Mouse (Mus musculus): ENCODE data around the gene Ccdc177.

The Ccdc177 gene

DNA sequence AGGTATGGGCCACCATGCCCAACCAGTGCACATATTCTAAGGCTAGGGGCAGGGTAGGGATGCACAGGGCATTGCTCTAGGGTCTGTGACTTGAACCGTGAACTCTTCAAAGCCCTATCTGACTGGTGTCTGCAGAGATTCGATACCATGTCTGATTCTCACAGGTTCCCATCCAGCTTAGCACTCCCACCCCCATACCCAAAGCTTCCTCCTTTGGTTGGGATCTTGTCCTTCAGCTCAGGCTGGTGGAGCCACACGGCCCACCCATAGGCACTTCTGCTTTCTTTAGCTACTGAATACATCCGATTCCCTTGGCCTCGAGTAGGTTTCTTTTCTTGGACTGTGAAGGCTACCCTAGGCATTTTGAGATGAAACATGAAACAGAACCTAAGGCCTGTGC, 24.5 kb upstream of the Ccdc177 start:
- in situ Hi-C loops (cut with MboI) = no loop called here

DNA sequence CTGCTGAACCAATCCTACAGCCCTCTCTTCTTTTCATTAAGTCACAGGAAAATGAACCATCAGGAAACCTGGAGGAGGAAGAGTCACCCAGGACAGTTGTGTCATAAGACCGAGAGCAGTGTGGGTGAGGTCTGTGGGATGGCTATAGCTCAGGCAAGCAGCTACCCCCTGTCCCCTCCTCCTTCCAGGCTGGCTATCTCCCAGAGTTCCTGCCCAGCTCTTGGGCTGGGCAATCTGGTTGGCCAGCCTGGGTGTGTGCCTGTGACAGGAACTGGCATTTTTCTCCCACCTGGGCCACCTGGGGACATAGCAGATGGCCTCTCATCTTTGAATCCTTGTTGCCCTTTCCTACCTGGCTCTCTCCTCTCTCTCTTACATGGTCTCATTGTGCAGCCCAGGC, 23.4 kb upstream of the Ccdc177 start:
- in situ Hi-C loops (cut with MboI) = no loop called here

DNA sequence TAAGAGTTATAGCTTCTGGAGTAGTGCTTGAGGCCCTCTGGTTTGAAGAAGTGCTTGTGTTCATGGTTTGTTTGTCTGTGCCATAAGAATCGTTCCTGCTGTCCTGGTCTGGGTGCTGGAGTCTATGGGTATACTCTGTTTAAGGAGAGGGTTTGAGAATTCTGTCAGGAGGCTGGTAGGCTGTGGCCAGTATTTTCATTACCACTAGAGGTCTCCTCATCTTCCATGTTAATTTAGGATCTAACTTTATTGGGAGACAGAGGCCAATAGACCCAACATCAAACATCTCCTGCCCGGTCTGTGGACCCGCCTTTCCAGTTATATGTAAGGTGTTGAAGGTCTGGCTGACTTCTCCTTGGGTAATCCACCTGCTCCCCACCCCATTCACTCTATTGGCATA, 22.4 kb upstream of the Ccdc177 start:
- in situ Hi-C loops (cut with MboI) = no loop called here

DNA sequence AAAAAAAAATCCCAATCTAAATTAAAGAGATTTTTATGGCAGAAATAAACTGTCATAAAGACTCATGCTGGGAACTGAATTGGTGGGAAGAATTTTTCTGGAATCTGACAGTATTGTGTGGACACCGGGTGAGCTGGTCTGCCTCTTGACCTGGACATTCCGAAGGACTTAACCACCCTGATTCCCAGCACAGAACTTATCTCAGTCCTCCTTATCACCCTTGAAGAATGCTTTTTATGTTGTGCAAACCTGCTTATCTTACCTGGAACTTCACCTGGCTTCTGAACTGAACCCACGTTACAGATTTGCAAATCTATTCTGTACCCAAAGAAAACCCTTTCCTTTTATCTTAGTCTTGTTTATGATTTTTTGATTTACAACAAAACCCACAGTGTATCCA, 21.7 kb upstream of the Ccdc177 start:
- in situ Hi-C loops (cut with MboI) = no loop called here

DNA sequence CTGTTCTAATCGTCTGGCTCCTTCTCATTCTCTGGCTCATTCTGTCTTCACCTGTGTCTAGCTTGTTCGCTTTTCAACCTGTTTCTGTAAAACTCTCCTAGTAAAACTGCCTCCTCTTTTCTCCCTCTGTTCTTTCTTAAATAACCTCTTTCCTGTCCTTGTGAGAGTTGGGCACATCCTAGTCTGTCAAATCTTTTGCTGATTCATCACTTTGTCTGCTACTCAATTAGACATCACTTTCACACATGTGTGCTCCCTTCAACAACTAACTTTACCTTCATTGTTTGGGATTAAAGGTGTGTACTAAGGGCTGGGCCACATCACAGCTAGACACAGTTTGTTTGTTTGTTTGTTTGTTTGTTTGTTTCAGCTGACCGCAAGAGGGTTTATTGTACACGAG, 19.3 kb upstream of the Ccdc177 start:
- in situ Hi-C loops (cut with MboI) = no loop called here

DNA sequence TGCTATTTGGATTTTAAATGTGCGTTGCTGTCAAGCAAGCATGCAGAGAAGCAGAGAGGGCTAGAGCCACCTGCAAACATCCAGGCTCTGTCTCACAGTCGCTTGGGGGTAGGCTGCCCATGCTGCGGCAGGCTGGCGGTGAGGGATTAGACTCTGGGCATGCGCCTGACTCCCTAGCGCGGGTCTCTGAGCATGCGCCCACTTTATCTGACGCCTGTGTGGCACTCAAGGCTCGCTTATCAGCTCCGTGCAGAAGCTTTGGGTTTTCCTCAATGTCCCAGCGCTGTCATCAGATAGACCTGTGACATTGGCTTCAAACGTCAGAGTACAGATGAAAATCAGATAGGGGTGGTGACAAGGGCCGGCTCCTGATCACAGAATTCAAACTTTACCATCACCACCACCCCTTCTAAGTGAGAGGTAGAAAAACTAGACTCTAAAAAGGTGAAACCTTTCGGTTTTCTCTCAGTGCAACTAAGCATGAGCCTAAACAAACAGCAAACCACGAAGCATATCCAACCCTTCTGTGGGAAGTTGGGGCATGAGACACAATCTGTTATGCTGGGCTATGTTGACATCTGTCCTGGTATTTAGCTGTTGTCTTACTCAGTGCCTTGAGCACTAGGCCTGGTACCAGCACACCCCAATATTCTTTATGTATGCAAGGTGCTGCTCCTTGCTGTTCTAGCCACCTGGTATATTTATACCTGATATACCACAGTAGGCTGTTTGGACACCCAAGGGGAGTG, 17.9 kb upstream of the Ccdc177 start:
- in situ Hi-C loops (cut with MboI) = no loop called here

DNA sequence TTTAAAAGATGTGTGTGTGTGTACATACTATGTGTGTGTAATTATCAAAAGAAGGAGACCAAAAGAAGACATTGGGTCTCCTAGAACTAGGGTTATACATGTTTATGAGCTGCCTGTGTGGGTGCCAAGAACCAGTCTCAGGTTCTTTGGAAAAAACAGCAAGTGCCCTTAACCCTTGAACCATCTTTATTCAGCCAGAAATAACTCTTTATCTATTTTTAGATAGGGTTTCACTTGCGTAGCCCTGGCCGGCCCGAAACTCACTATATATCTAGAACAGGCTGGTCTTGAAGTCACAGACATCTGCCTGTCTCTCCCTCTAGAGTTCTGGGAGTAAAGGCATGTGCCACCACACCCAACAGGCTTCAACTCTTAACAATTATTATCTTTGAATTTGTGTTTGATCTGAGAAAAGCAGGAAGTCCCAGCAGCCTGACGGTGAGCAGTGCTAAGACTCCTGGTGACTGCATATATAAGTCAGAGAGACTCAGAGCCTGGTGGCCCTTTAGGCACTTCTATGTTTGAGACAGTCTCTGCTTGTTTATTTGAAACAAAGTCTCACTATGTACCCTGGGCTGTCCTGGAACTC, 15.7 kb upstream of the Ccdc177 start:
- in situ Hi-C loops (cut with MboI) = no loop called here

DNA sequence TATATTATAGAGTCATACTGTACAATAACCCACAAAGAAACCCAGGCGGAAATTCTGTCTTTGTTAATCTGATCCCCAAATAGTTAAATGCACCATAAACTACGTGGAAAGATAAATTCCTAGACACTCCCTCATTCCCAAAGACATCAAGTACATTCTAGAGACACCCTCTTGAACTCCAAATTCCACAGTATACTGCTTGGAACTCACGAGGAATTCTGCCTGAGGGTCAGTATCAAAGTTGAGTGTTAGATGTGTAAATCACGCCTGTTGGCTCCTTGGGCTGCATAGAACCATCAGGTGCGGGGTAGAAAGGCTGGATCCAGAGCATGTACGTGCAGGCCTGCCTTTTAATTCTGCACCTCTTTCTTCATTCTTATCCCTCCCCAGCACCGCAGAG, 14.3 kb upstream of the Ccdc177 start:
- in situ Hi-C loops (cut with MboI) = no loop called here

DNA sequence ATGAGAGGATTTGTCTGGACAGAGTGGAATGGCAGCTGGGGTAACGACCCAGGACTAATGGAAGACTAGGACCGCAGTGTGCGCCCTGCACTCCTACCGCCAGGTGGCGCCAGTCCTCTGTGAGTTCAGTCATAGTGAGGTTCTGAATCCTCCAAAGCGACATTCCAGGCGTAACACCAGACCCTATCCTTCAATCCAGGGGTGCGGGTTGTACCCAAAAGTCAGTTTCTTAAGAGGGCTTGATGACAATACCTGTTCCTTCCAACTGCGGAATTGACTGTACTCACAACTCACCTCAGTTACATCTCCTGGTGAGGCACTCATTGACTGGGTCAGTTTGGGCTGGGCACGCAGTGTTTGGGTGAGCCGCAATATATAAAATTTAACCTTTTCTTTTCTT, 9.2 kb upstream of the Ccdc177 start:
- in situ Hi-C loops (cut with MboI) = loop anchor here (5.0 kb wide), 1 partner anchor 123 kb away; no protein-coding TSS in a partner anchor

DNA sequence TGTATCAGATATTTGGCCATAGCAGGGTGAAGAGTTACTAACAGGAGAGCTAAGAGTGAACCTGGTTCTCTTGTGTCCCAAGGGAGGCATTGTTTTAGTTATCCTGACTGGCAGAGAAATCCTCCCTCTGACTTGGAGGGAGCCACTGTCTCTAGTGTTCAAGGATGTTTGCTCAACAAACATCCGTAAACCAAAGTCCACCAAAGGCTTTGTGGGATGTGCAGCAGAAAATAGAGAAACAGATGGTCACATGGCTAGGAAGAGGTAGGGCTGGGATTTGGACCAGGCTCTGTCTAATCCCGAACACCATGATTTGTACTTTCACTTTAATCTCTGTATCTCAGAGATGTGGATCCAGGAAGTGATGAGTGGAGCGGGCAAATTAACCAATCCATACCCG, 3.6 kb upstream of the Ccdc177 start:
- in situ Hi-C loops (cut with MboI) = no loop called here

DNA sequence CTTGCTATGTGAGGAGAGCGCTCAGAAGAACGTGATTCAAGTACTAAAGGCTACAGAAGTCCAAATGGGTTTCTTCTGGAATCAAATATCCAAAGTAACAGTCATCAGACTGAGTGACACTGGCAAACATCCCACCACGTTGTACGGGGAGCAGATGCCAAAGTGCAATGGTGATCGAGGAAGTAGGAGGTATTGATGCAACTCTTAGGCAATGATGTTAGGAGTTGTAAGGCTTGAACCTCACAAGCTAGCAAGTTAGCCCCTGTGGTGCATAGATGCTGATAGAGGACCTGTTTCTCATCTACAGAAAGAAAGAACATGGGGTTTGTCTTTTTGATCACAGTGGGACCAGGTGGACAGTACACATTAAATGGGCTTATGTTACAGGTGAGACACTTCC, 2.5 kb upstream of the Ccdc177 start:
- in situ Hi-C loops (cut with MboI) = no loop called here

DNA sequence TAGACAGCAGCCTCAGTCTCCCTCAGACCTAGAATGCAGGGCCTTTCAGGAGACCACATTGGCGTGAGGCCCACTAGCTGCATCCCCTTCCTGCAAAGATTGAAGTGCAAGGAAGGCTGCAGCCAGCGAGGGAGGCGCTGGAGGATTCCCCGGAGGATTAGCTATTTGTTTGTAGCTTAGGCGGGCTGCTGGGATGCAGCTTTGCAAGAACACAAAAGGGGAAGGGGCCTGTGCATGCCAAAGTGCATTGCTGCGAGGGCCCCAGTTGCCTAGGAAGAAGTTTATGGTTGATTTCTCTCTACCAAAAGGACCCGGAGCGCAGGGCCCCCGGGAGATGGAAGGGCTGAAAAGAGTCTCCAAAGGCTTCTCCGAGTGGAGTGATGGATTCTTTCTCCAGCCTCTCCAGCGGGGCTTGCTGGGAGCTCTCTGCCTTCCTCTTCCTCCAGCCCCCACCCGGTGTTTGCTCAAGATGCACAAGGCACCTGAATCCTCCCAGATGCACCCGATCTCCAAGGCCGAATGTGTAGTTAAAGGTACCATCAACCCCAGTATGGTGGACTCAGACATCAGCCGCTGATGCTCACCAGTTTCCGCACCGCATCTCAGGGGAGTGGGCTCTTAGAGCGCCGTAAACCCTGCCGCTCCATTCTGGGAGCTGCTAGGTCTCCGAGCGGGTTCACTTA, 633 bp downstream of the Ccdc177 start:
- in situ Hi-C loops (cut with MboI) = no loop called here

DNA sequence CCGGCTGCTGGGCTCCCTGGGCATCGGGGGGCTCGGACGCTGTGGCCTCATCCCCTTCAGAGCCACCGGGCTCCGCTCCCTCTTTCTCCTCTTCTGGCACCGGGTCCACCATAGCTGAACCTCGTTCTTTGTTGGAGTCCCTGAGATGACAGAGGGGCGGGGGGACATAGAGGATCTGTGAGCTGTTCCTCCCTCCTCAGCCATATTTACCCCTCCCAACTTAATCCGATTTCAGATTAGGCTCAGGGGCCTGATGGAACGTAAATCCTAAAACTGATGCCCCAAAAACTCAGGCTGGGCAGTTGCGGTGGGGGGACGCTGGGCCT, 1.1 kb downstream of the Ccdc177 start:
- in situ Hi-C loops (cut with MboI) = no loop called here

DNA sequence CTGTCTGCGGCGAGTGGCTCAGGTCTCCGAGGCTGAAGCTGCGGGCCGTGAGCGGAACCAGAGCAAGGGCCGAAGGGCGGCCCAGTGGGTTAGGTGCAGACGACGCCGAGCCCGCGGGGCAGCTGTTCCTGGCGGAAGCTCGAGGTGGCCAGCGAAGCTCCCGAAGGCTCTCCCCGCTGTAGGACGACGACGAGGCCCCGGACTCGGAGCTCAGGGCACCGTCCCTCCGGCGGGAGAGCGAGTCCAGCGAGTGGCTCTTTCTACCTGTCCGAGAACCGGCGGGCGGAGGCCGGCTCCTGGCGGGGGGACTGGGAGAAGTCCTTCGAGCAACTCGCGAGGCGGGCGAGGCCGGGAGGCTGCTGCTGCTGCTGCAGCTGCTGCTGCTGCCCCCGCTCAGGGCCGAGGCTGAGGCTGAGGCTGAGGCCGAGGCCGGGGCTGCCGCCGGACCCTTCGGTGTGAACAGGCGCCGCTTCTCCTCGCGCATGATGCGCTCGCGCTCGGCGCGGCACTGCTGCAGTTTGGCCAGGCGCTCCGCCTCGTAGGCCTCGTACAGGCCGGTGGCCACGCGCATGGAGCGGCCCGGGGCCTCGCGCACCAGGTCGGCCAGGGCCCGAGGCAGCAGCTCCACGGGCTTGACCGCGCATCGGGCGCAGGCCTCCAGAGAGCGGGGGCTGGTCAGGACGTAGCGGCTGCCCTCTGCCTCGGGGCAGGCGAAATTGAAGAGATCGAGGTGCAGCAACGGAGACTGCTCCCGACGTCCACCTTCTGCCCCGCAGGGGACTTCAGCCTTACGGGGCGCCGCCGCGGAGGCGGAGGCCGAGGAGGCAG, 1.7 kb downstream of the Ccdc177 start:
- in situ Hi-C loops (cut with MboI) = no loop called here

DNA sequence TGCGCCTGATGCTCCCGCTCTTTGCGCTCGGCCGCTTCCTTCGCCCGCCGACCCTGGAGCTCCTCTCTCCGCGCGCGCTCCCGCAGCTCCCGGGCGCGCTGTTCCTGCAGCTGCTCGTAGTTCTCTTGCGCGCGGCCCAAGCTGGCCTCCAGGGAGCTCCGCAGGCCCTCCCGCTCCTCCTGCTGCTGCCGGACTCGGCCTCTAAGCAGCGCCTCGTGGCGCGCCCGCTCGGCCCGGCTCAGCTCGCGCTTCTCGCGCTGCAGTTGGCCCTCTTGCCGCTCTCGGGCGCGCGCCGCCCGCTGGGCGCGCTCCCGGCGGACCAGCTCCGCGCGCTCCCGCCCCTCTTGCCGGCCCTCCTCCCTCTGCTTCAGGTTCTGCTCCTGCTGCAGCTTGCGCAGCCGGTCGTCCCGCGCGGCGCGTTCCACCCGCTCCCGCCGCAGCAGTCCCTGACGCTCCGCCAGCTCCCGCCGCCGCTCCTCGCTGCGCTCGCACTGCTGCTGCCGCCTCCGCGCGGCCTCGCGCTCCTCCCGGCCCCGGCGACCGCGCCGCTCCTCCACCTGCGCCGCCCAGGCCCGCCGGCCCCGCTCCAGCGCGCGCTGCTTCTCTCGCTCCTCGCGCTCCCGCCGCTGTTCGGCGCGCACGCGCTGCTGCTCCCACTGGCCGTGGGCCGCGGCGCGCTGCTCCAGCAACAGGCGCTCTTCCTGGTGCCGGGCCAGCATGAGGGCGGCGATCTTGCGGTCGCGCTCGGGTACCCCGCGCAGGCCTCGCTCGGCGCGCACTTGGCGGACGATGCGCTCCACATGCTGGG, 2.5 kb downstream of the Ccdc177 start:
- in situ Hi-C loops (cut with MboI) = no loop called here

DNA sequence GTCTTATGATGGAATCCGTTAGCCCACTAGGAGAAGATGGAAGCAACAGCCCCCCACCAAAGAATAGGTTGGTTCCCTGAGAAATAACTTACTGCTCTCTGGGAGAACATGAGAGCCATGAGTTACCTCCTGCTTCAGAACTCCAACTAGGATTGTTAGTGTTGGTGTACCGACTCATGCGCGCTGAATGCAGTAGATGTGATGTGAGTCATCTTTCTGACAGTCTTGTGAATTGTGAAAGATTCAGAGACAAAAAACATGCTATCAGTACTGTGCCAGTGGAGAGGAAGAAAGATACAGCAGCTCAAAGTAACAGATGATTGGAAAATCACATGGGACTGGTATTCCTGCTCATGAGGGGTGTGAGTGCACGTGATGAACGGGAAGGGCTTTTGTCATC, 8.9 kb downstream of the Ccdc177 start:
- in situ Hi-C loops (cut with MboI) = no loop called here

DNA sequence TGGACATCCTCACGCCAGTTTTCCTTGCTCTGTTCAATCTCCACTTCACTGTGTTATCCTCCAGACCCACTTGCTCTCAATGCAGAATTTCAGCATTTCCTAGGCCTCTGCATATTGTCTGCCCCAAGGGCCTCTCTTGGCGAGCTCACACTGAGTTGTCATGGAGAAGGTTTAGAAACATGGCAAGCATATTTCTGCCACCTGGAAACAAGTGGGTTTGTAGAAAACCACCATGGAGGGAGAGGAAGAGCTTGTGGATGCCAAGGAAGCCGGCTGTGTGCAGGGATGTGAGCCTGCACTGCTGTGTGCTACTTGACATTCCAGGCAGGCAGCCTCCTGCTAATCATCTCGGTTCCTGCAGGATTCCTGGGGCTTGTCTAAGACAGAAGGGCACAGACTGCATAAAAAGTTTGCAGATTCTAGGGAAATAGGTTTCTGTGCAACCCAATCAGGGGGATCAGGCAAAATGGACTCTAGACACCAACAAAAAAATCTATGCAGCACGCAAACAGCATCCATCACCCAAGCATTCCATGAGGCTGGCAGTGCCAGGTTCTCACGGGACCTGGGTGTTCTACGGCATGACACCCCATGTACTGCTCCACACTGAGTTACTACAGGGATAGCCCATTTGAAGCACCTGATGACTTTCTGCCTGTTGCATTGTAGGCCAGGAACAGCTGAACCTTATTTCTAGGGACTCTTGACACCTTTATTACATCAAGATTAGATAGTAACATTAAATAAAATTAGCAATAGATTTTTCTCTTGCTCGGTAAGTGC, 14.3 kb downstream of the Ccdc177 start:
- in situ Hi-C loops (cut with MboI) = no loop called here

DNA sequence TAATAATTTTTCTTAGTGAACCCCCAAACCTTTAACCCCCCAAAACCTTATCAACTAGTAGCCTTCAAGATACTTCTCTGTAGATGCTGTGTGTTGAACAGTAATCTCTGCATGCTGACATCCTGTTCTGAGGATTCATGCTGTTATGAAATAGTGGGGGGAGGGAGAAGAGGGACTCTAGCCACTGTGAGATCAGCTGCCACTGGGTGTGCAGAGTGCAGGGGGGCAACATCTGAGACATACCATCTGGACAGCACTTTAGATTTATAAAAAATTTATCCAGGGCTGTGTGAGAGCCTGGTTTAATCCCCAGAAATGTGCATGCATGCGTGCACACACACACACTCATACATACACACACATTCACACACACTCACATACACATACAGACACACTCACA, 15.9 kb downstream of the Ccdc177 start:
- in situ Hi-C loops (cut with MboI) = no loop called here

DNA sequence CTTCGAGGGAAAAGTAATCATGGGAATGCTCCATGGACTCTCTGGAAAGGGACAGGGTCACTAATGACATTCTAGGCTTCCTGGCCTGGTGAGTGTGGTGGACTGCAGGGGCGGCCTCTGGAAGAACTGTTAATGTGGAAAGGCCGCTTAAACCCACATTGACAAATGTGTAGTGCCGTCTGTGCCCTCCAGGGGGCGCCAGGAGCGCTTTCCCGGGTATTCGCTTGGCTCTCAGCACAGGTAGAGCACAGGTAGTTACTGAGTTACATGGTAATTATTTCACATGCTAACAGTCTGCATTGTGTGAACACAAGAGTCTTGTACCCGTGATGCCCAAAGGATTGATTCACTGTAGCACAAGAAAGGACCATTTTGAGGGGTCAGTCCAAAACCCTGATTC, 21.0 kb downstream of the Ccdc177 start:
- in situ Hi-C loops (cut with MboI) = no loop called here

DNA sequence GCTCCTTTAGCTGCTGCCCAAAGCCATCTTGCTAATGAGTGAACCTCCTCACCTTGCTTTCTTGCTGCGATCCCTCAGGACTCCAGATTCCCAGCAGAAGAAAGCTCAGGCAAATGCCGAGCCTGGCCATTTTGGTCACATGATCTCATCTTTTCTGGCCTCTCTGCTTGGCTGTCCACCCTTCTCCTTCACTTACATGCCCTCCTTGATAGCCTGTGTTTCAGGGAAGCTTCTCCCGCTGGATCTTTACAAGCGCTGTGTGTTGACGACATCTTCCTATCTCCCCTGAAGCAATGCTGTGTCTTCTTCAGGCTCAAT, 23.2 kb downstream of the Ccdc177 start:
- in situ Hi-C loops (cut with MboI) = no loop called here

Measured in mature B cell (primary cell).